Mouse (Mus musculus) stomach, embryonic 16.5 days (tissue): ENCODE data around the gene Rpp14. TPM values are rescaled to one million over a fixed set of nuclear protein-coding genes. Genes with fewer than 3 reads are reported as not detected.
"Not testable (repeated sequence)": the region's sequence is repeated elsewhere in the genome, so short reads cannot be mapped to it uniquely, and the experiment has no call there.

Experiments
- ATAC-seq: fragments of 200-750 bp; cut with Nextera tagmentation; 2 replicates; pipeline ENCODE4 v1.8.0; 2017; ENCODE audit warnings: moderate number of reproducible peaks, moderate TSS enrichment; ENCODE audit not compliant: insufficient read depth, low FRiP score
- H3K27ac ChIP-seq: fragments of 300-500 bp; sonication (generic); 2 replicates; pipeline ENCODE4 v1.5.1; 2014; ENCODE audit warnings: low read length
- H3K27me3 ChIP-seq: fragments of 300-500 bp; sonication (generic); 2 replicates; pipeline ENCODE4 v1.6.1; 2014; ENCODE audit warnings: low read length, control low read depth, mixed read lengths; ENCODE audit not compliant: control insufficient read depth, insufficient read depth
- H3K36me3 ChIP-seq: fragments of 300-500 bp; sonication (generic); 2 replicates; pipeline ENCODE4 v1.6.1; 2014; ENCODE audit warnings: low read length; ENCODE audit not compliant: control insufficient read depth, insufficient read depth
- H3K4me1 ChIP-seq: fragments of 300-500 bp; sonication (generic); 2 replicates; pipeline ENCODE4 v1.6.1; 2014; ENCODE audit warnings: low read length, control low read depth, mixed read lengths; ENCODE audit not compliant: control insufficient read depth, insufficient read depth
- H3K4me2 ChIP-seq: fragments of 300-500 bp; sonication (generic); 2 replicates; pipeline ENCODE4 v1.6.1; 2014; ENCODE audit warnings: low read depth, low read length, mixed read lengths
- H3K4me3 ChIP-seq: fragments of 300-500 bp; sonication (generic); replicated peaks from 2 replicates; pipeline ENCODE4 v1.5.1; 2014; ENCODE audit warnings: mild to moderate bottlenecking, low read length
- H3K9ac ChIP-seq: fragments of 300-500 bp; sonication (generic); 2 replicates; pipeline ENCODE4 v1.6.1; 2014; ENCODE audit warnings: low read length
- H3K9me3 ChIP-seq: fragments of 300-500 bp; sonication (generic); replicated peaks from 2 replicates; pipeline ENCODE4 v1.6.1; 2016; ENCODE audit warnings: low read length, control low read depth; ENCODE audit not compliant: control insufficient read depth
- WGBS: fragments of 180-500 bp; shearing (Covaris S2); extraction: QIAGEN DNeasy Blood & Tissue Kit; methylation state at CpG from one replicate; pipeline ENCODE4 v1.1.7; 2014; 5-methylcytosine and 5-hydroxymethylcytosine counted together
- polyA plus RNA-seq: library from polyadenylated mRNA; unstranded; fragments of >200 nt; fragmentation: Nextera tagmentation; extraction: Ambion mirVana; gene quantifications from 2 replicates; pipeline ENCODE4 v1.2.1, GENCODE M21; 2015

Rpp14 gene
- polyA plus RNA-seq, 1 experiment from 2014 or later: 47.3 TPM

DNA sequence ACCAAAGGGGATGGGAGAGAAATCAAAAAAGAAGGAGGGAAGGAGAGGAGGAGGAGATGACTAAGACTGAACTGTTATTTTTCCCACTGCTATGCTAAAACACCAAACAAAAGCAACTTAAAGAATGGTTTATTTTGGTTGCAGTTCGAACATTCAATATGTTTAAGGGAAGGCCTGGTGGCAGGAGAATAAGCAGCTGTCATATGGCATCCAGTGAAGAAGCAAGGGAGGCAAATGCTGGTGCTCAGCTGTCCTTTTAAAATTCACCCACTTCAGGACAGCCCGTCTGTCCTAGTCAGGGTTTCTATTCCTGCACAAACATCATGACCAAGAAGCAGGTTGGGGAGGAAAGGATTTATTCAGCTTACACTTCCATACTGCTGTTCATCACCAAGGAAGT, 37.2 kb downstream of the Rpp14 start:
- ATAC-seq: no peak
- Histone ChIP-seq H3K27me3 (no peaks in the 10 kb centered on the region), H3K4me3 (no peak overlapping the region), H3K4me1 (no peaks in the 10 kb centered on the region), H3K27ac (no peak overlapping the region), H3K36me3 (no peaks in the 10 kb centered on the region), H3K9ac (no peak overlapping the region), H3K9me3 (no peaks in the 10 kb centered on the region), H3K4me2 (no peak overlapping the region)
- 80% methylated on average over 2 of the region's 2 CpGs for WGBS

DNA sequence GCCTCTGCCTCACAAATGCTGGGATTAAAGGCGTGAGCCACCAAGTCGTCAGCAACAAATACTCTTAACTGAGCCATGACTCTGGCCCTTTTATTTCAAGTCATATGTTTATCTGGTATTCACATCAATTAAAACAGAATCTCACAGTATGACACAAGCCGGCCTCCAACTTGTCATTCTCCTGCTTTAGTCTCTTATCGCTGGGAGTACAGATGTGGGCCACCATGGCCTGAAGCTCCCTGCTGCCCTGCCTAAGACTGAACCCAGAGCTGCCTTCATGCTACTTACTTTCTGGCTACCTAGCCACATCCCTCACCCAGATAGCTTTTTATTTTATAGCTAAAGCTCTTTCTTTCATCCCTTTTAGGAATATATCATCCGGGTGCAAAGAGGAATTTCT, 39.3 kb downstream of the Rpp14 start:
- Histone ChIP-seq H3K36me3 (0 out of 2 replicates have a peak, but pooled peaks cover 5% of the 10 kb centered on the region), H3K4me3 (no peak overlapping the region), H3K27me3 (no peaks in the 10 kb centered on the region), H3K9ac (no peak overlapping the region), H3K9me3 (no peaks in the 10 kb centered on the region), H3K27ac (no peak overlapping the region), H3K4me1 (no peaks in the 10 kb centered on the region), H3K4me2 (no peak overlapping the region)
- 85% methylated on average over 5 of the region's 5 CpGs for WGBS
- no peak for ATAC-seq

DNA sequence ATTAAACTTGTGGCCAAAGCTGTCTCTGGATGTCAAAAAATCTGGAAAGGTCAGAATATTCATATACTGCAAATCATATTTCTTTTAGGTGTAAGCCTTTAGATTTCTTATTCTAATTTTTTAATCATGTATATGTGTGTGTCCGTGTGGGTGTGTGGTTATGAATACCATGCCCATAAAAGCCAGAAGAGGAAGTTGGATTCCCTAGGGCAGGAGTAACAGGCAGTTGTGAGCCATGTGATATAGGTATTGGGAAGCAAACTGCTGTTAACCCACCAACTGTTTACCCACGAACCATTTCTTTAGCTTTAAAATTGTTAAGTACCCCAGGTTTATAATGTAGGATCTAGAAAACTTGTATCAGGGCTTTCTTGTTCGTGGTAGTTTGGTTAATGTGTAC, 39.7 kb downstream of the Rpp14 start:
- H3K9ac ChIP-seq: no peak overlapping the region
- H3K4me2 ChIP-seq: no peak overlapping the region
- H3K27ac ChIP-seq: no peak overlapping the region
- H3K4me1 ChIP-seq: no peaks in the 10 kb centered on the region
- no peak overlapping the region for H3K4me3 ChIP-seq
- no peaks in the 10 kb centered on the region for H3K9me3 ChIP-seq
- H3K27me3 ChIP-seq: no peaks in the 10 kb centered on the region
- 0 out of 2 replicates have a peak, but pooled peaks cover 5% of the 10 kb centered on the region for H3K36me3 ChIP-seq
- no peak for ATAC-seq
- 78% methylated on average over 3 of the region's 3 CpGs for WGBS

DNA sequence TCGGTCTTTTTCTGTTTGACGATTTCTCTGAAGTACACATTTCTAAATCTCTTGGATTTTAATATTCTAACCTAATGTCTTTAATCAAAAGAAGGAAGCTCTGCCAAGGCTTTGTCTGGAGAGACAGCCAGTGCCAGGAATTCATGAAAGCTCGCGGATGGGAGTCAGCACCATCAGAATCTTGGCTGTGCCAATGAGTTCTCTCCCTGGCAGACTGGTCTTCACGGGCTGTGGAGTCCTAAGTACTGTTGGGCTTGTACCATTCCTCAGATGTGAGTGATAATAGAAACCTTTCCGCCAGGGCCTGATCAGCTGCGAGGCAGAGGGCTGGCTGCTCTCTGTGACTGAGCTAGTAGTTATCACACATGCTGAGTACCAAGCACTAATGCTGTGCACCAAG, 43.0 kb downstream of the Rpp14 start:
- H3K9ac ChIP-seq: no peak overlapping the region
- no peak overlapping the region for H3K4me3 ChIP-seq
- 0 out of 2 replicates have a peak, but pooled peaks cover 5% of the 10 kb centered on the region for H3K36me3 ChIP-seq
- no peaks in the 10 kb centered on the region for H3K27me3 ChIP-seq
- H3K9me3 ChIP-seq: no peaks in the 10 kb centered on the region
- no peak overlapping the region for H3K4me2 ChIP-seq
- 82% methylated on average over 7 of the region's 7 CpGs for WGBS
- H3K4me1 ChIP-seq: no peaks in the 10 kb centered on the region
- ATAC-seq: no peak
- H3K27ac ChIP-seq: no peak overlapping the region

DNA sequence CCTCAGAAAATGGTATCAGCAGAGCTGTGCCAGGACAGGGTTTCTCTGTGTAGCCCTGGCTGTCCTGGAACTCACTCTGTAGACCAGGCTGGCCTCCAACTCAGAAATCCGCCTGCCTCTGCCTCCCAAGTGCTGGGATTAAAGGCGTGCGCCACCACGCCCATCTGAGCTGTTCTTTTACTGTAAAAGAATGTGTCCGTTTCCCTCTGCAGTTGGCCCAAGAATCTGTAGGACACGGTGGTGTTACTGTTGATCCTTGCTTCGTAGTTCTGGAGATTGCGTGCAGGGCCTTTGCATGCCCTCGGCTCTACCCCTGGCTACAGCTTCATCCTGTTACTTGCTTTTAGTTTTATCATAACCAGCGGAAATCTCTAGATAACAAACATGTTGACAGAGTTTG, 43.4 kb downstream of the Rpp14 start:
- not testable (repeated sequence) for ATAC-seq, H3K4me2 ChIP-seq, H3K27me3 ChIP-seq, H3K4me1 ChIP-seq, H3K36me3 ChIP-seq, H3K9ac ChIP-seq, H3K4me3 ChIP-seq, H3K9me3 ChIP-seq, H3K27ac ChIP-seq
- 86% methylated on average over 10 of the region's 10 CpGs for WGBS

DNA sequence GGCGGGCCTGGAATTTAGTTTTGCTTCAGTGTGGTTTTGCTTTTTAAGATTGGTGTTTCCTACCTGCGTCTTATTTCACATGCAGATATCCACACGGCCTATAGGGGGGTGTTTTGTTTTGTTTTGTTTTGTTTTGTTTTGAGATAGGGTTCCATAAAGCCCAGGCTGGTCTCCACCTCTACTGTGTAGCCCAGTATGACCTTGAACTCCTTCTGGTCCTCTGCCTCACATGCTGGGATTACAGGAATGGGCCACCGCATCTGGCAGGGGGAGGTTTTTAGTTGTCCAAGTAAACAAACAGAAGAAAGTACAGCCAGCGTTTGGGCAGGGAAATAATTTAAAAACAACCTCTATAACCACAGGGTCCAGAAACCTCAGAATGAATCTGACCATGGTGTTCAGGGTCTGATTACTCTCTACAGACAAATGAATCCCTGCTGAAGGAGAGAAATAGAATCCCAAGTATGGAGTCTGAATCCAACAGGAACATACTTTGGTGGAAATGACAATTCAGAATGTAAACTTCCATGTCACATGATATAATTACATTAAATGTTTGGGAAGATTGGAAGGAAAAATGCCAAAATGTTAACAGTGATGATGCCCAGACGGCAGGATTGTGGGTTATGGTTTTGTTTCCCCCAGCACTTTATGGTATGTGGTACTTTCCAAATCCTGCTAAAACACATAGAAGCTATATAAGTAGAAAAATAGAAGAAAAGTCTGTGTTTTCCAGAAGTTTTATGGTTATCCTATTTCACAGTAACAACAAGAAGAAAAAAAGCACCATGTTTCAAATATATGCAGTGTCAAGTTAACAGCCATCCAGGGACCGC, 44.1 kb downstream of the Rpp14 start:
- no peak overlapping the region for H3K27ac ChIP-seq

DNA sequence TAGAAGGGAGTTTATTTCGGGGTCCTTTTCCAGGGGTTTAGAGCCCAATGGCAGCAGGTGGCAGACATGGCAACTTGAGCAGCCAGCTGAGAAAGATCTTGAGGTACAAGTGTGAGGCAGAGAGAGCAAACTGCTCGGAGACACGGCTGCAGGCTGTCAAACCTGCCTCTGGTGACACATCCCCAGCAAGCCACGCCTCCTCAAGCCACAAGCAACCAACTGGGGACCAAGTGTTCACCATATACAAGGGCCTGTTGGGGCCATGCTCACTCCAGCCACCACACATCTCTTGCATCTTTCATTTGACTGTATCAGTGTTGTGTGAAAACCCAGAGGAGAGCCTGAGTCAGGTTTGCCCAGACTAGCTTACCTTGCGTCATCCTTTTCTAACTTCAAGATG, 47.8 kb downstream of the Rpp14 start:
- 64% methylated on average over 5 of the region's 5 CpGs for WGBS
- Histone ChIP-seq H3K36me3 (peaks cover 5% of the 10 kb centered on the region; the same call in 1 of the 2 replicates), H3K4me2 (no peak overlapping the region), H3K9me3 (no peaks in the 10 kb centered on the region), H3K27me3 (no peaks in the 10 kb centered on the region), H3K27ac (no peak overlapping the region), H3K9ac (no peak overlapping the region), H3K4me1 (no peaks in the 10 kb centered on the region), H3K4me3 (no peak overlapping the region)
- no peak for ATAC-seq

More for the DNA sequence above, 44.1 kb downstream of the Rpp14 start:
- no peaks in the 10 kb centered on the region for H3K27me3 ChIP-seq
- WGBS: 69% methylated on average over 7 of the region's 7 CpGs
- H3K4me1 ChIP-seq: no peaks in the 10 kb centered on the region
- no peak; the same call in 1 of the 2 replicates for ATAC-seq
- no peaks in the 10 kb centered on the region for H3K9me3 ChIP-seq
- H3K36me3 ChIP-seq: 0 out of 2 replicates have a peak, but pooled peaks cover 5% of the 10 kb centered on the region
- H3K4me3 ChIP-seq: no peak overlapping the region
- H3K9ac ChIP-seq: no peak overlapping the region
- H3K4me2 ChIP-seq: no peak overlapping the region

DNA sequence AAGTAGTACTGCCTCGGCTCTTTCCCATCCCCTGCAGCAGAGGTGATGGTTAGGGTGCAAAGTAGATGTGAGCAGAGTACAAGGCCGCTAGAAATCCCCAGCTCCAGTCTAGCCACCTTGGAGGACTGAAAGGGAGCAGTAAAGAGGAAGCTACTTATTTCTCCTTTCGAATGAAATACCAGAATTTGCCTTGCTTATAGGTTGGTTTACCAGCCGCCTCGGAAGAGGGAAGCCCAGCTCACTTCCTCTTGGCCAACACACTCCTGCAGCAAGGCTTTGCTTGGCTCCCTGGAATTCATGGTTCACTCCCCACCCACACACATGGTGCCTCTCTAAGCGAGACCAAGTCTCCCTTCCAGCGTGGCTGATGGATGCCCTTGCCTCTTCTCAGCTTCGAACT, 52.6 kb downstream of the Rpp14 start:
- H3K4me1 ChIP-seq: no peaks in the 10 kb centered on the region
- no peaks in the 10 kb centered on the region for H3K27me3 ChIP-seq
- H3K9me3 ChIP-seq: no peaks in the 10 kb centered on the region
- 80% methylated on average over 8 of the region's 8 CpGs for WGBS
- ATAC-seq: no peak
- no peak overlapping the region for H3K9ac ChIP-seq
- H3K27ac ChIP-seq: no peak overlapping the region
- H3K4me3 ChIP-seq: no peak overlapping the region
- no peak overlapping the region for H3K4me2 ChIP-seq
- no peaks in the 10 kb centered on the region; the same call in 1 of the 2 replicates for H3K36me3 ChIP-seq

DNA sequence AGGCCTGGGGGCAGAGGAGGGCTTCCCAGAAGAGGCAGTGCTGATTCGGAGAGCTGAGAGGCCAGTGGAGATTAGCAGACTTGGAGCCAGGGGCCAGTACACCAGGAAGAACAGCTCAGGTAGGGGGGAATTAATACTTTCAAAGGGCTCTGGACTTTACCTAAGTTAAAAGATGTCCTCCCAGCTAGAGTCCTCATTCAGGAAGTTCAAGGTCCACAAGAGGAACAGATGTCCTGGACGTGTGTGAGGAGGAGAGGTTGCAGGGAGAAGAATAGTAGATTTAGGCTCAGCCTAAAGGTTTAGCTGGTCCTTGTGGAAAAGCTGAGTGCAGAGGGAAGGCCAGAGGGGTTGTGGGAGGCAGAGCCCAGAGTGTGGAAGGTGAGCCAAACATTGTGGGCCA, 54.1 kb downstream of the Rpp14 start:
- ATAC-seq: no peak
- H3K9ac ChIP-seq: no peak overlapping the region
- H3K27me3 ChIP-seq: no peaks in the 10 kb centered on the region
- no peaks in the 10 kb centered on the region for H3K9me3 ChIP-seq
- H3K4me3 ChIP-seq: no peak overlapping the region
- H3K27ac ChIP-seq: no peak overlapping the region
- H3K36me3 ChIP-seq: no peaks in the 10 kb centered on the region; the same call in 1 of the 2 replicates
- H3K4me2 ChIP-seq: no peak overlapping the region
- no peaks in the 10 kb centered on the region for H3K4me1 ChIP-seq
- WGBS: 73% methylated on average over 2 of the region's 2 CpGs
